Mouse (Mus musculus) small intestine, adult 2 months (tissue): Measurements from ENCODE around the gene Gm10354.
"Not testable (repeated sequence)": the region's sequence is repeated elsewhere in the genome, so short reads cannot be mapped to it uniquely, and the experiment has no call there.

Experiments used
- CTCF ChIP-seq: fragments of 200-500 bp; IDR thresholded peaks from 2 replicates; pipeline ENCODE4 v1.5.1; 2012; ENCODE audit warnings: low read depth, mild to moderate bottlenecking, control low read depth, inconsistent platforms, low read length, moderate library complexity, mixed read lengths; ENCODE audit not compliant: insufficient replicate concordance, insufficient read length; ENCODE audit errors: extremely low read depth
- POLR2A ChIP-seq: fragments of 200-500 bp; IDR thresholded peaks from 2 replicates; pipeline ENCODE4 v1.6.1; 2012; ENCODE audit warnings: low read depth, mild to moderate bottlenecking, control low read depth, inconsistent platforms, low read length, moderate library complexity

DNA sequence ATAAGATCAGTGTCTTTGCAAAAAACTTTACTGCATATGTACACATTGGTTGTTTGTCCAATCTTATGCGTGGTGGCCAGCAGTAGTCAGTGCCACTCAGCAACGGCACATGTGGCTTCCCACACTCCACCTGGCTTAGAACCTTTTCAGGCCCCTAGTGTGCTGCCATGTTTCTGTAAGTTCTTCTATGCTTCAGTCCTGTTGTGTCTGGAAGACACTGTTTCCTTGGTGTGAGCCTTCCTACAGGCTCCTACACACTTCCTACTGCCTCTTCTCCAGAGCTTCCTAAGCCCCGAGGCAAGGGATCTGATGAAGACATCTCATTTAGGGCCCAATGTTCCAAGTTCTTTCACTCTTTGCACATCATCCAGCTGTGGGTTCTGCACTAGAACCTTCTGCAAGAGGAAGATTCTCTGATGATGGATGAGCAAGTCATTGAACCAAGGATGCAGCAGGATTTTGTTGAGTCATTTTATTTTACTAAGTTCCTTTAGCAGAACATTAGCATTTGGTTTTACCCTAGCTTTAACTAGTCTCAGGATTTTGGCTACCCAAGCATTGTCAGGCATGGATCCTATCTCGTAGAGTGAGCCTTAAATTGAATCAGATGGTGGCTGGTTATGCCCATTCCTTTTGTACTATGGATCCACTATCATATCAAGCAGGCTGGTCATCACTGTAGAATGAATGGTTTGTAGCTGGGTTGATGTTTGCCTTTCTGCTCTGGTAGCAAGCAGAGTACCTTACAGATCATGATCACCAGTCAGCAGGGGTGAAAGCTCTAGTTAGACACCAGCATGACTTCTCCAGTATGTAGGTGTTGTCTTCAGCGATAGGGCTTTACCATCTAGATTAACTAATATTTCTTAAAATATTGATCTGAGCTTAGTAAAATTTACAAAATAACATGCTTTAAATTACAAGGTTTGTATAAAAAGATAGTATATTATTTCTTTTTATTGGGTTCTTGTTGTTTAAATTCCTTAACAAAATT lies 26.1 kb upstream of the Gm10354 start:
- not testable (repeated sequence) for TF ChIP-seq CTCF, POLR2A
